Mouse (Mus musculus) thymus, postnatal 4 days (tissue): ENCODE measurements around the gene Catsper4.

Source experiments
- DNase-seq: peaks from one replicate; pipeline ENCODE4 v3.0.0; 2021

Catsper4 gene

GRCm38 (mm10) chr4:134227194-134227593, at the start of gene Catsper4:
Gene Catsper4, minus strand, starts transcription at chr4:134227383.
- peak; percentile 42 for DNase-seq

- peak; percentile 68 for DNase-seq
Observed at GRCm38 (mm10) chr4:134273417-134274345, 46.5 kb upstream of the Catsper4 start.

- peak; percentile 13 for DNase-seq
Observed at GRCm38 (mm10) chr4:134272731-134273416, 45.7 kb upstream of the Catsper4 start.

- peak; percentile 8 for DNase-seq
Observed at GRCm38 (mm10) chr4:134271979-134272378, 44.8 kb upstream of the Catsper4 start.

GRCm38 (mm10) chr4:134269622-134270021, 42.4 kb upstream of the Catsper4 start:
- peak; percentile 25 for DNase-seq

GRCm38 (mm10) chr4:134268102-134268655, 41.0 kb upstream of the Catsper4 start:
- DNase-seq: peak; percentile 10

- no peak for DNase-seq
Observed at GRCm38 (mm10) chr4:134265860-134266585, 38.8 kb upstream of the Catsper4 start.

GRCm38 (mm10) chr4:134263191-134263590, 36.0 kb upstream of the Catsper4 start:
- DNase-seq: peak; percentile 79

GRCm38 (mm10) chr4:134258354-134258753, 31.2 kb upstream of the Catsper4 start:
- DNase-seq: peak; percentile 60

GRCm38 (mm10) chr4:134257198-134258009, 30.2 kb upstream of the Catsper4 start:
- DNase-seq: no peak

GRCm38 (mm10) chr4:134256407-134257197, 29.4 kb upstream of the Catsper4 start:
- no peak for DNase-seq

- DNase-seq: peak; percentile 72
Observed at GRCm38 (mm10) chr4:134255854-134256253, 28.7 kb upstream of the Catsper4 start.

GRCm38 (mm10) chr4:134254835-134255234, 27.7 kb upstream of the Catsper4 start:
- no peak for DNase-seq

GRCm38 (mm10) chr4:134253722-134254324, 26.6 kb upstream of the Catsper4 start, which contains the start of gene Grrp1:
Gene Grrp1, minus strand, starts transcription at chr4:134254106.
- DNase-seq: no peak

GRCm38 (mm10) chr4:134252911-134253721, 25.9 kb upstream of the Catsper4 start:
- DNase-seq: no peak

GRCm38 (mm10) chr4:134252131-134252910, 25.1 kb upstream of the Catsper4 start:
- DNase-seq: no peak

GRCm38 (mm10) chr4:134251241-134252130, 24.3 kb upstream of the Catsper4 start:
- DNase-seq: peak; percentile 78

GRCm38 (mm10) chr4:134250930-134251240, 23.7 kb upstream of the Catsper4 start:
- no peak for DNase-seq
